Mouse (Mus musculus): Measurements from ENCODE around the gene Clec4d.
"Not testable (repeated sequence)": the region's sequence is repeated elsewhere in the genome, so short reads cannot be mapped to it uniquely, and the experiment has no call there.

Clec4d gene

DNA sequence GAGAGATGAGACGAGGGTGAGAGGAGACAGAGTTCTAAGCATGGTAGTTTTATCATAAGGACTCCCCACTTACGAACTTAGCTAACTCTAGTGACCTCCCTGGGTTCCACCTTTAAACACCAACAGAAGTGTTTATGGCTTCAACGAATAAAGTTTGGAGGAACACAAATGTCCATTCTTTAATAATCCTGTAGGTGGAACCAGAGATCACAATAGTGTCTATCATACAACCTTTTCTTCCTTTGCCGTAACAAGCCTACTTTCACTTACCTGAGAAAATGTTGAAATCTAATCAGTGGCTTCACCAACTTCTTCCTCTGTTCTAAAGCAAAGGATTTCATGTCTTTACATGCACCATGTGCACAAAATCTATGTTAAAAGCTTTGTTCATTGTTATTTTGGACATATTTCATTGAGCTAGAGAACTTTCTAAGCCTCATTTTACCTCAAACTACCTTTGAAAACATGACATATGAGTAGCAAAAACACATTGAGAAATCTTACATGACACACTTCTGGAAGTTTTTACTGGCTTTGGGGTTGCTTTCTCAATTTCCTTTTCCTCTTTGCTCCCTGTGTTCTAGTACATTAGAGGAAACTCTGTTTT is at the start of gene Clec4d:
TSS of gene Clec4d (plus strand) at position 557 of the 607 bp plus-strand sequence.
- DNase-seq (ENCODE audit: low spot score in 2 of 2), result no peak

DNA sequence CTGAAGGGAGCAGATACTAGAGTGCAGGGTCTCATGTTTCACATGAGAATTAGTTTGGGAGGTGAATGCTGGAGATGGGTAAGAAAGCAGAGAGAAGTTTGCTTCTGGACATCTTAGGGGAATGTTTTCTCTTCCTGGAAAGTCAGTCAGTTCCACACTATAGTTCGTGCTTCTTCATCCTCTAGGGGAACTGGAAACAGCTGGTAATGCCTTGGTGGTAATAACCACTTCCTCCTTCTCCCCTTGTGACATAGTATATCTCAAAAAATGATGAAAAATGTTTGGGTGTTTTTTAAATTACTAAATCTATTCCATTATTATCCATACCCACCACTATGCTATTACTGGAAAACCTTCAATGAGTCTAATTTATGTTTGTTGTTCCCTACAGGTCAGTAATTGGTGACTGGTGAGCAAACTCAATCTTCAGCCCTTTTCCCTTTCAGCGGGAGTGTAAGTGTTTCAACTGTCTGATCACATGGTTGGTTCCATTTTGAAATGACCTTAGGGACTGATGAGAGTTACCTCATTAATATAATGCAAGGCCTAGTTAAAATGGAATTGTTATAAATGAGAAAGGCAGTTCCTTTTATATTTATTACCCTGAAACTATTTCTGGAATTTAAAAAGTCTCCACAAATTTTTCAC is 34.3 kb upstream of the Clec4d start:
- no peak for DNase-seq (ENCODE audit: low spot score in 2 of 2)

DNA sequence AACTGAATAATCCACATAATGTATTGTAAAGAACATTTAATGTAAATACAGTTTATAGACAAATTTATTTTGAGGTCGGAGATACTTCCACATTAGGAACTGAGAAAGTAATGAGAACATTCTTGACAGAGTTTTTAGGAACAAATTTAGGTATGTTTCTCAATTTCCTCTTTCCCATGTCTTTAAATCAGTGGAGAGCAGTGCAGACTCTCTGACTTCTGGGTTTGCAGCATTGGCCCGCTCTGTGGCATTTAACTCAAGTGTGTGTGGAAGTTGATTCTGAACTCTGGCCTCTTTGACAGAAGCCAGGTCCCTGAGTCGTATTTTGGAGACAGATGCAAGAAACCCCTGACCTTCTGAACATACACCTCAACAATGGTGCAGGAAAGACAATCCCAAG is 32.3 kb upstream of the Clec4d start, which contains the start of gene Clec4n:
TSS of gene Clec4n (plus strand) at position 200 of the 400 bp plus-strand sequence.
- DNase-seq (ENCODE audit: low spot score in 2 of 2), result no peak

DNA sequence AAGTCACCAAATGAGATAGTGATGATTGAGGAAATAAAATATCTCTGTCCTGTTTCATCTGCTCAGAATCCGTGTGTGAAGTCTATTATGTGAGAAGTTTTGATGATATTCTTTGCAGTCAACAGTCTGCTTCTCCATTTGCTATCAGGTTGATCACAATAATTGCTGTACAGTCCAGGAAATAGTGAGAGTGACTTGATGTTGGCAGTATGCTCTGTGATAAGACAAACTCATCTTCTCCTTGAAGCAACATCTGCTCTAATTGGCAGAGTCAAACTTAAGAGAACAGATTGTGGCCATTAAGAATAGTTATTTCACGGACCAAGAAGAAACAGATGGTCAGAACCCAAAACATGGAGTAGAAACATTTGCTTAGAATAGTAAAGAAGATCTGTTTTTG is 30.8 kb upstream of the Clec4d start:
- DNase-seq (ENCODE audit: low spot score in 2 of 2), result no peak

- no peak for DNase-seq (ENCODE audit: low spot score in 2 of 2)
Observed at GRCm38 (mm10) chr6:123237582-123237981, 24.3 kb upstream of the Clec4d start.

GRCm38 (mm10) chr6:123244201-123244600 is 17.7 kb upstream of the Clec4d start:
- no peak for DNase-seq (ENCODE audit: low spot score in 2 of 2)

GRCm38 (mm10) chr6:123248862-123249261 is 13.0 kb upstream of the Clec4d start:
- not testable (repeated sequence) for DNase-seq (ENCODE audit: low spot score in 2 of 2)

DNA sequence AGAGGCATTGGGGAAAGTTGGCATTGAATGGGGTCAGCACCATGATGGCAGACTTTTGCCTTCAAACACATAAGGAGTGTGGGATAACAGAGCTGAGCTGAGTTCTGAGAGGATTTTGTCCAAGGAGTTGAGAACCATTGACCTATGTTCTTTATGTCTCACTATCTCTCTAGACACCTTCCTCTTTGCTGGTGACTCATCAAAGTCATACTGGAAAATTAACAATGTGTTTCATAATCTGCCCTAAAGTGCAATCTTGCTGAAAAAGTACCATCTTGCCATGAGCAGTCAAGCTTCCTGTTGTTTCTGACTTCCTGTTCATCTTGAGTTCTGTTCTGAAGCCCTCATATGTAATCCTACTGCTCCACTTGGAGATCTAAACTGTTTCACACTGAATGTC is 9.2 kb upstream of the Clec4d start:
- no peak for DNase-seq (ENCODE audit: low spot score in 2 of 2)

DNA sequence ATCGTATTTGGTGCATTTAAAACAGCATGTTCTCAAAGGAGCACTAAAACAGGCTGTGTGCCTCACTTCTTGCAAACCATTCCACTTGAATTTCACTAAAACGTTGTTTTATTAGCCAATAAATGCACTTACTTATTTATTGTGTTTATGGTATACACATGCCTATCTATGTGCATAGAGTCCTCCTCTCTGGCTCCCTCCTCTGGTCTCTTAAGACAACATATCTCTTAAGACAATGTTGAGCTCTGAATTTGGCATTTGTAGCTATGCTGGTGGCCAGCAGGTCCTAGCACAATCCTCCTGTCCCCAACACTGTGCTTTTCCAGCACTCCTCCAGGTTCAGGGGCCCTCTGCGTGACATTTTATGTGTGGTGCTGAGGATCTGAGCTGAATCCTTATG is 3.0 kb upstream of the Clec4d start:
- DNase-seq (ENCODE audit: low spot score in 2 of 2), result no peak

- no peak for DNase-seq (ENCODE audit: low spot score in 2 of 2)
Observed at GRCm38 (mm10) chr6:123259889-123260603, 1.9 kb upstream of the Clec4d start.

DNA sequence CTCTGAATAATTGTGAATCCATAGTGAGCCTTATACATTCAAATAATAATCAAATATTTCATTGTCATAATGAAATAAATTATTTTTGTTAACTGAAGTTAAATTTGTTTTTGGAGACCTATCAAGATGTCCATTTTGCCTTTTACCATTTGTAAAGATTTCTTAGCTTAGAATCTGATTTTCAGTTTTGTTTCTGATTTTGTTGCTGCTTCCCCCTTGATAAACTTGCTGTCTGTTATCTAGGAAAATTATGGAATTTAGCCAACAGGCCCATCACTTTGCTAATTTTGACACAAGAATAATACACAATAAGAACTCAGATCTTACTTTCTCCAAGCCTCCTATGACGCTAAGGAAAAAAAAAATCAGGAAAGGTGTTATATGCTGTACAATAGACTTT is 1.0 kb upstream of the Clec4d start:
- no peak for DNase-seq (ENCODE audit: low spot score in 2 of 2)

DNA sequence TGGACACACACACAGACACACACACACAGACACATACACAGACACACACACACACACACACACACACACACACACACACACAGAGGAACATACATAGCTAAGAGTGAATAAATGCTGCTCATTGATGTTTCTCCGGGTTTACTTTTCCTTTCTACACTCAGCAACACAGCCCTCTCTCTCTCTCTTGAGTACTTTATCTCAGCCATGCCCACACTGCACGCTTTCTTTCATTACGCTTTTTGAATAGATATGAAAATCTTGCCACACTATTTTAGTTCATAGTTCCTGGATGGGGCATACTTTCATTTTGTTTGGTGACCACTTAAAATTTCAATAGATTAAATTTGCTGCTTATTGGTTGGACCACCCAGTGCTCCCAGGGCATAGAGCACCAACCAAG is 2.3 kb downstream of the Clec4d start:
- DNase-seq (ENCODE audit: low spot score in 2 of 2), result no peak

DNA sequence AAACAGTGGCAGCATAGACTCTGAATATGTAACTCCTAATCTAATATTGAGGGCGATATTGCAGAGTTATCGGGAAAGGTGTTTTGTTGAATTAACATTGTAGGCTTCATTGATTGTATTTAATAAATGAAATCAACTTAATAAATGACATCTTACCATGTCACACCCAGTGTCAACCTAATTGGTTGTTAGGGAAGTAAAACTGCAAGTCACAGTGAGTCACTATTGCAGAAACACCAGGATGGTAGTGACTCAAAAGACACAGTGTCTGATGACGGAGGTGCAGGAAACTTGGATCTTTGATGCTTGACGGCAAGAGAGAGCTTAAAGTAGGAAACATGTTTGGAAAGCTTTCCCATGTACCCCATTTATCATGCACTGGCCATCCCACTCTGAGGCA is 3.9 kb downstream of the Clec4d start:
- no peak for DNase-seq (ENCODE audit: low spot score in 2 of 2)

- no peak for DNase-seq (ENCODE audit: low spot score in 2 of 2)
Observed at GRCm38 (mm10) chr6:123266945-123267344, 5.0 kb downstream of the Clec4d start.

- no peak for DNase-seq (ENCODE audit: low spot score in 2 of 2)
Observed at GRCm38 (mm10) chr6:123279443-123279842, 17.5 kb downstream of the Clec4d start.

- no peak for DNase-seq (ENCODE audit: low spot score in 2 of 2)
Observed at GRCm38 (mm10) chr6:123286311-123286710, 24.4 kb downstream of the Clec4d start.

GRCm38 (mm10) chr6:123288931-123289330 is 27.0 kb downstream of the Clec4d start:
- DNase-seq (ENCODE audit: low spot score in 2 of 2), result no peak

GRCm38 (mm10) chr6:123289753-123290152 is 27.8 kb downstream of the Clec4d start, which contains the start of gene Clec4e:
TSS of gene Clec4e (minus strand) at chr6:123289870.
- DNase-seq (ENCODE audit: low spot score in 2 of 2), result no peak

DNA sequence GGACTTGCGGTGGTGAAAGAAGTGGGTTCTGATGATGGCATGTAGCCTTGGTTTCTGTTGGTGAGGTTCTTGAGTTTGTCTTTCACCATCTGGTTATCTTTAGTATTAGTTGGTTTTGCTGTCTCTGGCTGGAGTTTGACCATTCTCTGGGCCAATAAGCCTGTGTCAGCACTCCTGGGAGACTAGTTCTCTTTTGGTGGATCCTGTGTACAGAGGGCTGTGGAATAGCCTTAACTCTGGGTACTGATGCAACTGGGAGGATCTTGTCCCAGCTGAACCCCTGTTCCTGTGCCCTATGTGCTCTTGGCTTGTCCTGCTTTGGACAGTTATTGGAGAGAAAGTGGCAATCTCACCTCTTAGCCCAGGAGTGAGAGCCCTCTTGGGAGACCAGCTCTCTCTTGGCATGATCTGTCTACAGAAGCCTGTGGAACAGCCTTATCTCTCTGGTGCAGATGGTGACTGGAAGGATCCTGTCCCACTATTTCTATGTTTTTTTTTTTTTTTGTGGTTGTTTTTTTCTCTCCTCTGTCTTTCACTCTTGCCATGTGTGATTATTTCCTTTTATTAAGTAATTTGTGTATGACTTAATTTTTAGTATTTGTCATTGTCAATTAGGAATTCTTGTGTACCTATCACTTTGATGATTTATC is 31.0 kb downstream of the Clec4d start:
- no peak for DNase-seq (ENCODE audit: low spot score in 2 of 2)

DNA sequence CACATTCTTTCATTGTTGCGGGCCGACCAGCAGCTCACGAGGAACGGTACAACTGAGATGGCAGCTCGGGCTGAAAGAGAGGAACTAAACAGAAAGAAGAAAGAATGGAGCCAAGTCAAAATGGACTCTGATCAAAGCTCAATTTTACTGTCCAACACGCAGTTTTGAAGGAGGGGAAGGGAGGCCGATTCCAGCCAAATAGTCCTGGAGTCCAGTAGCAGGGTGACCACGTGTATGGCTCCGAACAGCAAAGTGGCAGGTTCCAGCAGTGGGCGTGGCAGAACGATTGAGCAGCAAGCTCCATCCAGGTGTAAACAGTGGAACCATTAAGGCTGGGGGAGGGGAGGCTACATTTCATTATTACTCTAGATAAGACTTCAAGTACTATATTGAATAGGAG is 31.6 kb downstream of the Clec4d start:
- not testable (repeated sequence) for DNase-seq (ENCODE audit: low spot score in 2 of 2)

DNA sequence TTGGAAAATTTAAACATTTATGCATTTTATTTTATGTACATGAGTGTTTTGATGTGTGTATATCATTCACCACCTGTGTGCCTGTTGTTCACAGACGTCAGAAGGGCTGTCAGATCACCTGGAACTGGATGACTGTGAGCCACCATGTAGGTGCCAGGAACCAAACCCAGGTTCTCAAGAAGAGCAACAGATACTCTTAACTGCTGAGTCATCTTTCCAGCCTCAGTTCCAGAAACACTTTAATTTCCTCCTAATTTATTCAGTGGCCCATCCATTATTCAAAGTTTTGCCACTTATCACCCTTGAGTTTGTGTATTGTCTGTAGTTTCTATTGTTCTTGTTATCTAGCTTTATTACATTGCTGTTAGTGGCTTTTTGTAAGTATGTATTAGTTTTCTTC is 34.8 kb downstream of the Clec4d start:
- DNase-seq (ENCODE audit: low spot score in 2 of 2), result no peak

DNA sequence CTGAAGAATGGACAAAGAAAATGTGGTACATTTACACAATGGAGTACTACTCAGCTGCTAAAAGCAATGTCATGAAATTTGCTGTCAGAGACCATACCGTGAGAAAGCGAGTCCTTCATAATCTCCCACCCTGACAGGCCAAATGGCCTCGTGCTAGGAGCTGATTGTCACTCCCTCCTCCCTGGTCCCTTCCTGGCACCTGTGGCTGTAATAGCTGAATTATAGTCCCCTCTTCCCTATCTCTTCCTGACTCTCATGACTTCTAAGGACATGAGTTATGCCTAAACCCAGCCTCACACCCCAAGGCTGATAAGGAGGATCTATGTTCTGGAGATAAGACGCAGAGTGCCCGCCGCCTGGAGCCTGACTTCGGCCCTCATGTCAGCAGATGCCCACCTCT is 44.4 kb downstream of the Clec4d start:
- not testable (repeated sequence) for DNase-seq (ENCODE audit: low spot score in 2 of 2)

All from urinary bladder, postnatal 36 days (tissue).